Mouse (Mus musculus) duodenum, adult 2 months (tissue): Measurements from ENCODE around the gene Krtap1-4. TPM values are rescaled to one million over a fixed set of nuclear protein-coding genes. Genes with fewer than 3 reads are reported as not detected.

Source experiments
- polyA plus RNA-seq: library from polyadenylated mRNA; depleted of rRNA; stranded (reverse); fragments of >200 nt; gene quantifications from 2 replicates; pipeline ENCODE4 v1.2.3, GENCODE M21; 2012; ENCODE audit warnings: low replicate concordance; rRNA removed

The Krtap1-4 gene
- polyA plus RNA-seq: not detected in 2 replicates

DNA sequence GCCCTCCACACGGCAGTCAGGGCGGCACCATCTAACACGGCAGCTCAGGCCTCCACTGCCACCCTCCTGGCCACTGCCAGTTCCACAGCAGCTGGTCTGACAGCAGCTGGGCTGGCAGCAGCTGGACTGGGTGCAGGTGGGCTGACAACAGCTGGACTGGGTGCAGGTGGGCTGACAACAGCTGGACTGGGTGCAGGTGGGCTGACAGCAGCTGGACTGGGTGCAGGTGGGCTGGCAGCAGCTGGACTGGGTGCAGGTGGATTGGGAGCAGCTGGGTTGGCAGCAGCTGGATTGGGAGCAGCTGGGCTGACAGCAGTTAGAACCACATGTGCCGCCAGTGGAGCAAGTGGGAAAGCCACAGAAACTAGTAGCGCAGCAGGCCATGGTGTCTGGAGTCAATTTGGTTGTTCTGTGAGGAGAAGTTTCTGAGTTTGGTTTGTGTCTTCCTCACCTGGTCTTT is at the start of gene Krtap1-4:
Gene Krtap1-4, minus strand, starts transcription at position 410 of the 460 bp plus-strand sequence.

DNA sequence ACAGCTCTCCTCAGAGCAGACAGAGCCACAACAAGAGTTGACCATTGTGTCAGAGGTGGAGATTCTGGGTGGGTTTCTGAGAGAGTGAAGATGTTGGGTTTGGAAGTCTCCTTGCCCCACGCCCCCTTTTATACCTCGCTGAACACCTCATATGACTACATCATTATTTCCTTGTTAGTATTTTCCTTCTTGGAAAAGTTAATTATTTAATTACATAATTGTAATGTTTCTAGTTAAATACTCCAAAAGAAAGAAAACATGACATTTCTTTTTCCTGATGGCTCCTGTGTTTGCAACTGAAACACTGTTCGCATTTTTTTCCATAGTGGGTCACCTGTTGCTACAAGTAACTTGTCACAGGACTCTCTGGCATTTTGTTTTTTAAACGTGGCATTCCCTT is 44.7 kb upstream of the Krtap1-4 start, which contains the start of gene Krtap4-1:
Gene Krtap4-1, minus strand, starts transcription at position 101 of the 400 bp plus-strand sequence.

DNA sequence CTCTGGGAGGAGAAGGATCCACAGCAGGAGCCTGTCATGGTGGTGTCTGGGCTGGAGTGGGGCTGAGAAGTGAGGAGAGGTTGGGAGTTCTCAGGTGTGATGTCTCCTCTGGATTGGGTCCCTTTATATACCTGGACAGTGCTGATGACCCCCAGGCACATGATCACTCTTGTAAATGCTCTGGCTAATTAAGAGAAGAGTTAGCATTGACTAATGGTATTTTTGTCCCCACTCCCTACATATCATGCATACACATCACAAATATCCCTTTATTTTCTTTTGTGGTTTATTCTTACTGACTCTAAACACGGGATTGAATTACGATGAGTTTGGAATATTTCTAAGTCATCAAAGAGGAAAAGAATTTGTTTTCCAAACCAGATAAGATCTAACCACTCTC is 36.9 kb upstream of the Krtap1-4 start, which contains the start of gene Gm11562:
Gene Gm11562, minus strand, starts transcription at position 101 of the 400 bp plus-strand sequence.

DNA sequence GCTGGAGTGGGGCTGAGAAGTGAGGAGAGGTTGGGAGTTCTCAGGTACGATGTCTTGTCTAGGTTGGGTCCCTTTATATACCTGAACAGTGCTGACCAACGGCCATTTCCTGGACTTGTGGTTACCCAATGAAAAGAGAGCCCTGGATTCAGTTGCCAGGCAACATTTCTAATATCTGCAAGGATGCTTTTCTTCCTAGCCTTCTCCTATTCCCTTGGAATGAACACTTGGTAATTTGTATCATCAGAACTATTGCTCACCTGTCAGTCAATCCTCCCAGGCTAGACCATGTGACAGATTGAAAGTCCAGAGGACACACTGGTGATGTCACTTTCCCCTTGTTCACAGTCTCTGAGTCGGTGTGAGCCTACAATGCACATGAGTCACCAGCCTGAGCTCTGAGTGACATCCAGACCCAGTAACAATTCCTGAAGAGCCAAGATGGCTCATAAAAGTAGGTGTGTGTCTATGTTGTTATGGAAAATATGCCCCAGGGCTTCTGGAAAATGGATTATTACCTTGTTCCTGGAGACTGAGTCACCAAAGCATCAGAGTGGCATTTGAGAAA is 31.4 kb upstream of the Krtap1-4 start, which contains the start of gene Krtap2-4:
Gene Krtap2-4, minus strand, starts transcription at position 51 of the 568 bp plus-strand sequence.

DNA sequence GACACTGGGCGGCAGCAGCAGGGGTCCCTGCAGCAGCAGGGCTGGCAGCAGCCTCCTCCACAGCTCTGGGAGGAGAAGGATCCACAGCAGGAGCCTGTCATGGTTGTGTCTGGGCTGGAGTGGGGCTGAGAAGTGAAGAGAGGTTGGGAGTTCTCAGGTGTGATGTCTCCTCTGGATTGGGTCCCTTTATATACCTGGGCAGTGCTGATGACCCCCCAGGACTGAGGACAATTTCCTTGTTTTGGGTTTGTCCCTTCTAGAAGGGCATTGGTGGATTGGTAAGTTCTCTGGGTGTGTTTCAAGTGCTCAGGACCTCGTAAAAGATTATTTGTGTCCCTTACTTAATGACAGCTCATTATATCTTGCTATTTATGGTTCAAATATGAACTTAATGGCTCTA is 26.6 kb upstream of the Krtap1-4 start, which contains the start of gene Gm11937:
Gene Gm11937, minus strand, starts transcription at position 101 of the 400 bp plus-strand sequence.

DNA sequence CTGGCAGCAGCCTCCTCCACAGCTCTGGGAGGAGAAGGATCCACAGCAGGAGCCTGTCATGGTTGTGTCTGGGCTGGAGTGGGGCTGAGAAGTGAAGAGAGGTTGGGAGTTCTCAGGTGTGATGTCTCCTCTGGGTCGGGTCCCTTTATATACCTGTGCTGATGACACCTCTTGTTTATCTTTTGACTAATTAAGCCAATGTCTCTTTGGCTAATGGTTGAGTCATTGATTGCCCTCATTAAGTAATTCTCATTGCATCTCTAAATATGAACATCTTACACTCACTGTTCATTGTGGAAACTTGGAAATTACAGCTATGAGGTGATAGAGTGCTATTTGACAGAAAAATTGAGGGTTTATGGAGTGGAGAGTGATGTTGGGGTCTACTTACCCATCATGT is 19.8 kb upstream of the Krtap1-4 start, which contains the start of gene Gm11938:
Gene Gm11938, minus strand, starts transcription at position 101 of the 400 bp plus-strand sequence.

DNA sequence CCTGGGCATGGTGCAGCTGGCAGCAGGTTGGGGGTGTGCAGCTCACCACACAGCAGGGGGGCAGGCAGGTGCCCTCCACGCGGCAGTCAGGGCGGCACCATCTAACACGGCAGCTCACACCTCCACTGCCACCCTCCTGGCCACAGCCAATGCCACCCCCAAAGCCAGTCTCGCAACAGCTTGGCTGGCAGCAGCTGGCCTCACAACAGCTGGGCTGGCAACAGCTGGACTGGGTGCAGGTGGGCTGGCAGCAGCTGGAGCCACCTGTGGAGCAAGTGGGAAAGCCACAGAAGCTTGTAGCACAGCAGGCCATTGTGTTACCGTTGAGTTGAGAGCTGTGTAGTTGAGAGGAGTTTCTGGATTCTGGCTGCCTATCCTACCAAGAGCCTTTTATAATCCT is 14.3 kb upstream of the Krtap1-4 start, which contains the start of gene Krtap9-3:
Gene Krtap9-3, minus strand, starts transcription at position 364 of the 400 bp plus-strand sequence.

DNA sequence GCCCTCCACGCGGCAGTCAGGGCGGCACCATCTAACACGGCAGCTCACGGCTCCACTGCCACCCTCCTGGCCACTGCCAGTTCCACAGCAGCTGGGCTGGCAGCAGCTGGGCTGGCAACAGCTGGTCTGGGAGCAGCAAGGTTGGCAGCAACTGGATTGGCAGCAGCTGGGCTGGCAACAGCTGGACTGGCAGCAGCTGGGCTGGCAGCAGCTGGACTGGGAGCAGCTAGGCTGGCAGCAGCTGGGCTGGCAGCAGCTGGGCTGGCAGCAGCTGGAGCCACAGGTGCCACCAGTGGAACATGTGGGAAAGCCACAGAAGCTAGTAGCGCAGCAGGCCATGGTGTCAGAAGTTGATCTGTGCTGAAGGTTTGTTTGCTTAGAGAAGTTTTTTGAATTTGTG is 7.5 kb upstream of the Krtap1-4 start, which contains the start of gene Krtap1-3:
Gene Krtap1-3, minus strand, starts transcription at position 359 of the 400 bp plus-strand sequence.

DNA sequence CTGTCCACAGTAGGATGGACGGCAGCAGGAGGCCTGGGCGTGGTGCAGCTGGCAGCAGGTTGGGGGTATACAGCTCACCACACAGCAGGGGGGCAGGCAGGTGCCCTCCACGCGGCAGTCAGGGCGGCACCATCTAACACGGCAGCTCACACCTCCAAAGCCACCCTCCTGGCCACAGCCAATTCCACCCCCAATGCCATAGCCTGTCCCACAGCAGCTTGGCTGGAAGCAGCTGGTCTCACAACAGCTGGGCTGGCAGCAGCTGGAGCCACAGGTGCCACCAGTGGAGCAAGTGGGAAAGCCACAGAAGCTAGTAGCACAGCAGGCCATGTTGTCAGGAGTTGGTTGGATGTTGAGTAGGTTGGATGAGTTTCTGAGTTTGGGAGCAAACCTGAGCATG is 2.8 kb downstream of the Krtap1-4 start, which contains the start of gene Krtap1-5:
Gene Krtap1-5, minus strand, starts transcription at position 381 of the 400 bp plus-strand sequence.

DNA sequence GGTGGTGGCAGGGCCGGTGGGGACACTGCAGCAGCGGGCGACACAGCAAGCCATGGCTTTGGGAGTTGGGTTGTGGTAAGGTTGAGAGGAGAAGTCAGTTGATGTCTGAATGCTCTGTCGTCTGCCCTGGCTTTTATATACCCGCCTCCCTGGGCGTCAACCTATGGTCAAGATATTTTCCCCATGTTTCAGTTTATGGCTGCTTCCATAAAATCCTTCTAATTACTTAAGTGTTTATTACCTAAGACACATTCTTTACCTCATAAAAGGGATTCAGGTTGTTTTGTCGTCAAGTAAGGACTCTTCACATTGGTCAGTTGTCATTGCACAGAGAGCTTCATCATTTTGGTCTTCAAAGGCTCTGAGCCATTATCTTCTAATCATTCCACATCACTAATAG is 16.9 kb downstream of the Krtap1-4 start, which contains the start of gene Krtap3-1:
Gene Krtap3-1, minus strand, starts transcription at position 101 of the 400 bp plus-strand sequence.

DNA sequence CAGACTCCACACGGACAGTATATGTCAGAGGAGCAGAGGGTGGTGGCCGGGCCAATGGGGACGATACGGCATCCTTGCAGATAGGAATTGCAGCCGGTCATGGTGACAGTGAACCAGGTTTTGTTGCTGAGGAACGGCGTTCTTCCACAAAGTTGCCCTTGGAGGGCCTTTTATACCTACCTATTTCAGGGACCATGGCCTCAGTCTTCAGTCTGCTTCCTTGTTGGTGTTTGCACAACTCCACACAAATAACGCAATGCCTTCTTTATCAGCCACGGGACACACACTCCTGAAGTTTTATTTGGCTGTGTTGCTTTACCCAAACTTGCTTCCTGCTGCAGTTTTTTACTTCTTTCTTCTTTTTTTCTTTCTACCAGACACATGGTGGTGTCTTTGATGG is 24.1 kb downstream of the Krtap1-4 start, which contains the start of gene Gm11939:
Gene Gm11939, minus strand, starts transcription at position 101 of the 400 bp plus-strand sequence.

DNA sequence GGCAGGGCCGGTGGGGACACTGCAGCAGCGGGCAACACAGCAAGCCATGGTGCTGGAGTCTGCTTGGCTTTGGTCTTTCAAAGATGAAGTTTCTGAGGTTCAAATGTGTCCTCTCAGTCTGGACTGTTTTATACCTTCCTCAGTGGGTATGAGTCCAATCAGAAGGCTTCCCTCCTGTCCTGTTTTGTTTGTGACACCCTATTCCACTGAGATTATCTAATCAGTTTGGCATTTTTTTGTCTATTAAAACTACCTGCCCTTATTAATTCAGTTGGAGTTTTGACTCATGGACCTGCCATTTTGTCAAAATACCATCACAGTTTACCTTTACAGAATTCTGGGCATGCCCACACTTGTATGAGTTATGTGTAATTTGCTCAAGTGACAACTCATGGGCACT is 26.7 kb downstream of the Krtap1-4 start, which contains the start of gene Krtap3-2:
Gene Krtap3-2, minus strand, starts transcription at position 101 of the 400 bp plus-strand sequence.

DNA sequence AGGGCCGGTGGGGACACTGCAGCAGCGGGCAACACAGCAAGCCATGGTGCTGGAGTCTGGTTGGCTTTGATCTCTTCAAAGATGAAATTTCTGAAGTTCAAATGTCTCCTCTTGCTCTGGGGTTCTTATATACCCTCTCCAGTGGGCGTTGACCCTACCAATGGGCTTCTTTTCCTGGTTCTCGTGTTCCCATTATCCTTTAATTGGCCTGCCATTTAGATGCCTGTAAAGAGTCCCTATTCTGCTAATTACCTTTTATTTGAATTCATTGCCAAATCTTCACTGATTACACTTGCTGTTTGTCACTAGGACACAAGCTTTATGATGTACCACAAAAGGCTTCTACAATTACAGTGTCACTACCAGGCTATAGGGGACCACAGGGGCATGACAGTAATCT is 32.7 kb downstream of the Krtap1-4 start, which contains the start of gene Krtap3-3:
Gene Krtap3-3, minus strand, starts transcription at position 101 of the 400 bp plus-strand sequence.

Other genes with a start within 250 kb of the Krtap1-4 start
- gene Krt26, start 245.7 kb downstream of the Krtap1-4 start, polyA plus RNA-seq: not detected in 2 replicates
- not detected in 2 replicates for gene Krt27, start 232.6 kb downstream of the Krtap1-4 start, polyA plus RNA-seq
- 0.15 TPM in 1 of 2 replicates, not detected in the other for gene Krt28, start 208.8 kb downstream of the Krtap1-4 start, polyA plus RNA-seq
- 0.22 and 0.31 TPM in 2 replicates for gene Krt10, start 194.3 kb downstream of the Krtap1-4 start, polyA plus RNA-seq
- gene Krt12, start 161.4 kb downstream of the Krtap1-4 start, polyA plus RNA-seq: 2.3 and 5.4 TPM in 2 replicates
- 90.1 and 382 TPM in 2 replicates for gene Krt20, start 145.5 kb downstream of the Krtap1-4 start, polyA plus RNA-seq
- gene Krt23, start 90.5 kb downstream of the Krtap1-4 start, polyA plus RNA-seq: 2.5 and 23.6 TPM in 2 replicates
- gene Krt39, start 62.3 kb downstream of the Krtap1-4 start, polyA plus RNA-seq: not detected in 2 replicates
- gene Krt40, start 40.5 kb downstream of the Krtap1-4 start, polyA plus RNA-seq: not detected in 2 replicates
- gene Krtap3-3, start 32.8 kb downstream of the Krtap1-4 start, polyA plus RNA-seq: not detected in 2 replicates
- not detected in 2 replicates for gene Krtap3-2, start 26.8 kb downstream of the Krtap1-4 start, polyA plus RNA-seq
- gene Gm11939, start 24.2 kb downstream of the Krtap1-4 start, polyA plus RNA-seq: not detected in 2 replicates
- gene Krtap3-1, start 17.0 kb downstream of the Krtap1-4 start, polyA plus RNA-seq: 0.21 TPM in 1 of 2 replicates, not detected in the other
- gene Krtap1-5, start 2.6 kb downstream of the Krtap1-4 start, polyA plus RNA-seq: not detected in 2 replicates
- not detected in 2 replicates for gene Krtap1-3, start 7.7 kb upstream of the Krtap1-4 start, polyA plus RNA-seq
- gene Krtap9-3, start 14.5 kb upstream of the Krtap1-4 start, polyA plus RNA-seq: not detected in 2 replicates
- gene Gm11938, start 19.7 kb upstream of the Krtap1-4 start, polyA plus RNA-seq: not detected in 2 replicates
- gene Gm11937, start 26.5 kb upstream of the Krtap1-4 start, polyA plus RNA-seq: not detected in 2 replicates
- 0.27 TPM in 1 of 2 replicates, not detected in the other for gene Krtap2-4, start 31.2 kb upstream of the Krtap1-4 start, polyA plus RNA-seq
- not detected in 2 replicates for gene Gm11562, start 36.8 kb upstream of the Krtap1-4 start, polyA plus RNA-seq
- gene Krtap4-1, start 44.6 kb upstream of the Krtap1-4 start, polyA plus RNA-seq: not detected in 2 replicates
- not detected in 2 replicates for gene Krtap4-2, start 51.4 kb upstream of the Krtap1-4 start, polyA plus RNA-seq
- not detected in 2 replicates for gene Krtap4-7, start 60.4 kb upstream of the Krtap1-4 start, polyA plus RNA-seq
- gene Gm11555, start 66.6 kb upstream of the Krtap1-4 start, polyA plus RNA-seq: not detected in 2 replicates
- not detected in 2 replicates for gene Gm11563, start 75.3 kb upstream of the Krtap1-4 start, polyA plus RNA-seq
- gene Krtap4-6, start 82.3 kb upstream of the Krtap1-4 start, polyA plus RNA-seq: not detected in 2 replicates
- gene Gm14190, start 107.1 kb upstream of the Krtap1-4 start, polyA plus RNA-seq: not detected in 2 replicates
- gene Gm14180, start 150.6 kb upstream of the Krtap1-4 start, polyA plus RNA-seq: not detected in 2 replicates
- not detected in 2 replicates for gene Gm11595, start 189.3 kb upstream of the Krtap1-4 start, polyA plus RNA-seq
- not detected in 2 replicates for gene Krtap4-8, start 197.1 kb upstream of the Krtap1-4 start, polyA plus RNA-seq
- gene Krtap4-9, start 201.5 kb upstream of the Krtap1-4 start, polyA plus RNA-seq: not detected in 2 replicates
- gene Gm11596, start 209.8 kb upstream of the Krtap1-4 start, polyA plus RNA-seq: not detected in 2 replicates
- gene Gm11569, start 215.3 kb upstream of the Krtap1-4 start, polyA plus RNA-seq: not detected in 2 replicates
- gene Gm11554, start 220.8 kb upstream of the Krtap1-4 start, polyA plus RNA-seq: not detected in 2 replicates
- not detected in 2 replicates for gene Krtap4-13, start 226.2 kb upstream of the Krtap1-4 start, polyA plus RNA-seq
- gene Gm11564, start 232.0 kb upstream of the Krtap1-4 start, polyA plus RNA-seq: not detected in 2 replicates